Mouse (Mus musculus): ENCODE data around the gene Usp2.

The Usp2 gene

GRCm38 (mm10) chr9:44081581-44081980, 14.8 kb downstream of the Usp2 start:
- H3K4me1 ChIP-seq (replicated peaks; ENCODE audit: low read depth, low read length): peaks cover 46% of the 10 kb centered on the region
- TF ChIP-seq NANOG (IDR thresholded peaks at IDR 0.05; ENCODE audit: borderline replicate concordance, low read length): no peak
- no peak for TF ChIP-seq CTCF (conservative IDR thresholded peaks at IDR 0.05; ENCODE audit: low read length)
- no peak for TF ChIP-seq POU5F1 (IDR thresholded peaks at IDR 0.05; ENCODE audit: borderline replicate concordance, low read length)
- no peak overlapping the region for H3K4me3 ChIP-seq (replicated peaks; ENCODE audit: low read length)
- H3K27me3 ChIP-seq (ENCODE audit: insufficient read depth, low read length): peaks cover 86% of the 10 kb centered on the region
- no peaks in the 10 kb centered on the region for H3K36me3 ChIP-seq (ENCODE audit: insufficient read depth, low read length)
- no peaks in the 10 kb centered on the region for H3K9me3 ChIP-seq (ENCODE audit: low read length)

GRCm38 (mm10) chr9:44082266-44082665, 15.4 kb downstream of the Usp2 start:
- Histone ChIP-seq H3K9me3 (ENCODE audit: low read length) (no peaks in the 10 kb centered on the region), H3K4me3 (replicated peaks; ENCODE audit: low read length) (no peak overlapping the region), H3K36me3 (ENCODE audit: insufficient read depth, low read length) (no peaks in the 10 kb centered on the region), H3K4me1 (replicated peaks; ENCODE audit: low read depth, low read length) (peaks cover 48% of the 10 kb centered on the region), H3K27me3 (ENCODE audit: insufficient read depth, low read length) (peaks cover 92% of the 10 kb centered on the region)
- TF ChIP-seq CTCF (conservative IDR thresholded peaks at IDR 0.05; ENCODE audit: low read length): no peak
- no peak for TF ChIP-seq NANOG (IDR thresholded peaks at IDR 0.05; ENCODE audit: borderline replicate concordance, low read length)
- no peak for TF ChIP-seq POU5F1 (IDR thresholded peaks at IDR 0.05; ENCODE audit: borderline replicate concordance, low read length)

DNA sequence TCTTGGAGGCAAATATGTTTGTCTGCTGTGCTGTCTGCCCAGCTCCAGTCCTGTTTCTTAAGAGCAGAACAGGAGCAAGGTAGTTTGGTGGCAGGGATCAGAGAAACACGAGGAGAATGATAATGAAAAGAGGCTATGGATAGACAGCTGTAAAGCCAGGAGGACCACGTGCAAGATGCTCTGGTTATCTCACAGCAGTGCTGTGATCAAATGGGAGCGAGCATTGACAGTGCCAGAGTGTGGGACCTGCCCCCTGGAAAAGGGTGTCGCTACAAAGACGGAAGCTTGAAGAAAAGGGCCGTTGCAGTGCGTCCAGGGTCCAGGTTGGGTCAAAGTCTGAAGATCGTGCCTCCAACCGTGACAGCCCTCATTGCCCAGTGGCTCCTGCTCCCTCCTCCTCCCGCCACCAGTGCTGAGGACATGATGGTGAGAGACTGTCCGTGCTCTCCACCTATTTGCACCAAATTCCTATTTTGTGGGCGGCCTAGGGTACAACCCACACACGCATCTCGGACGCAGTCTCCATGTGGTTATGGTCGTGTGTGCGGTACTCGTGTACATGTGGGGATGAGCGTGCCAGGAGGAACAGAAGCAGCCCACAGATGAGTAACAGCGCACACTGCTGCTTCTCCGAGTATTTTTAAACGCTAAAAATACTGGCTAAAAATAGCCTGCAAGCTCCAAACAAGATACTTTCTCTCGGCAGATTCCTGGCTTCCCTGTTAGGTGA, 16.7 kb downstream of the Usp2 start:
- Histone ChIP-seq H3K36me3 (ENCODE audit: insufficient read depth, low read length) (no peaks in the 10 kb centered on the region), H3K27me3 (ENCODE audit: insufficient read depth, low read length) (peaks cover 90% of the 10 kb centered on the region)
- no peak for TF ChIP-seq CTCF (conservative IDR thresholded peaks at IDR 0.05; ENCODE audit: low read length)
- no peak for TF ChIP-seq POU5F1 (IDR thresholded peaks at IDR 0.05; ENCODE audit: borderline replicate concordance, low read length)
- no peak for TF ChIP-seq NANOG (IDR thresholded peaks at IDR 0.05; ENCODE audit: borderline replicate concordance, low read length)

DNA sequence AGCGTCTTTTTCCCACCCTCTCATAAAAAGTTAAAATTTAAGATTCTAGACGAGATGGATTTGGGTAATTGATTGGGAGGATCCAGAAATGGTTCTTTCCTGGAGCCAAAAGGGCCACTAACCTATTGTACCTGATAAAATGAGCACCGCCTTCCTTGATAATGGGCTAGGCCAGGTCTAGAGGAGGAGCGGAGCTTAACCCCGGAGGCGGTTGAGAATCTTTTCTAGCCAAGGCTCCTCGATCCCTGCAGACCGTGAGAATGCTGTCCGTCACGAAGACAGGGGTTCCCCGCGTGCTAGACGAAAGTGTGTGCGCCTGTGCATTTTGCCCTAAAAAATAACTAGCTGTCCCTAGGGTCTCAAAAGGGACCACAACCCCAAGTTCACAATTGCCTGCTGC, 17.4 kb downstream of the Usp2 start:
- TF ChIP-seq NANOG (IDR thresholded peaks at IDR 0.05; ENCODE audit: borderline replicate concordance, low read length) (no peak), CTCF (conservative IDR thresholded peaks at IDR 0.05; ENCODE audit: low read length) (no peak), POU5F1 (IDR thresholded peaks at IDR 0.05; ENCODE audit: borderline replicate concordance, low read length) (no peak)
- Histone ChIP-seq H3K9me3 (ENCODE audit: low read length) (no peaks in the 10 kb centered on the region), H3K36me3 (ENCODE audit: insufficient read depth, low read length) (no peaks in the 10 kb centered on the region), H3K4me3 (replicated peaks; ENCODE audit: low read length) (peak overlapping the region; percentile 85), H3K27me3 (ENCODE audit: insufficient read depth, low read length) (peaks cover 93% of the 10 kb centered on the region), H3K4me1 (replicated peaks; ENCODE audit: low read depth, low read length) (peaks cover 60% of the 10 kb centered on the region)

More for the DNA sequence above, 16.7 kb downstream of the Usp2 start:
- Histone ChIP-seq H3K4me1 (replicated peaks; ENCODE audit: low read depth, low read length) (peaks cover 59% of the 10 kb centered on the region), H3K4me3 (replicated peaks; ENCODE audit: low read length) (peak overlapping the region; percentile 85), H3K9me3 (ENCODE audit: low read length) (no peaks in the 10 kb centered on the region)

GRCm38 (mm10) chr9:44084659-44085229, 17.9 kb downstream of the Usp2 start:
- Histone ChIP-seq H3K4me1 (replicated peaks; ENCODE audit: low read depth, low read length) (peaks cover 60% of the 10 kb centered on the region), H3K36me3 (ENCODE audit: insufficient read depth, low read length) (no peaks in the 10 kb centered on the region), H3K9me3 (ENCODE audit: low read length) (no peaks in the 10 kb centered on the region), H3K27me3 (ENCODE audit: insufficient read depth, low read length) (peaks cover 90% of the 10 kb centered on the region), H3K4me3 (replicated peaks; ENCODE audit: low read length) (peak overlapping the region; percentile 85)
- TF ChIP-seq POU5F1 (IDR thresholded peaks at IDR 0.05; ENCODE audit: borderline replicate concordance, low read length) (no peak), CTCF (conservative IDR thresholded peaks at IDR 0.05; ENCODE audit: low read length) (no peak), NANOG (IDR thresholded peaks at IDR 0.05; ENCODE audit: borderline replicate concordance, low read length) (no peak)

DNA sequence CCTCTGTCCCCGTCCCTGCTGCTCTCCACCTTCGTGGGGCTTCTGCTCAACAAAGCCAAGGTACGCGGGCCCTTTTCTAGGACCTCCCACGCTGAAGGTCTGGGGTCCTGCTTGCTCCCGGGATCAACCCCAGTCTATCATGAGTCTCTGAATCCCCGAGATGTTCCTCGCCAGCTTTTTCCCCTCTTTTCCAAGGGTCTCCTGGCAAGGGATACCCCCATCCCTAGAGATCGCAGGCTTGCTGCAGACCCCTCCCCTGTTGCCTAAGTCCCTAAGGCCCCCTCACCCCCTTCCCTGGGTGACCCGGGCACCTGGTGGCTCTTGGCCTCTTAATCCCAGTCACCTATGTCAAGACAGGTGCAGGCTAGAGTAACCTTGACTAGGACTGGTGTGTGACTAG, 18.5 kb downstream of the Usp2 start:
- Histone ChIP-seq H3K27me3 (ENCODE audit: insufficient read depth, low read length) (peaks cover 85% of the 10 kb centered on the region), H3K4me3 (replicated peaks; ENCODE audit: low read length) (peak overlapping the region; percentile 85), H3K4me1 (replicated peaks; ENCODE audit: low read depth, low read length) (peaks cover 65% of the 10 kb centered on the region), H3K9me3 (ENCODE audit: low read length) (no peaks in the 10 kb centered on the region), H3K36me3 (ENCODE audit: insufficient read depth, low read length) (no peaks in the 10 kb centered on the region)
- TF ChIP-seq POU5F1 (IDR thresholded peaks at IDR 0.05; ENCODE audit: borderline replicate concordance, low read length) (no peak), CTCF (conservative IDR thresholded peaks at IDR 0.05; ENCODE audit: low read length) (no peak), NANOG (IDR thresholded peaks at IDR 0.05; ENCODE audit: borderline replicate concordance, low read length) (no peak)

GRCm38 (mm10) chr9:44085741-44086665, 19.2 kb downstream of the Usp2 start:
- Histone ChIP-seq H3K9me3 (ENCODE audit: low read length) (no peaks in the 10 kb centered on the region), H3K27me3 (ENCODE audit: insufficient read depth, low read length) (peaks cover 79% of the 10 kb centered on the region), H3K4me3 (replicated peaks; ENCODE audit: low read length) (no peak overlapping the region), H3K4me1 (replicated peaks; ENCODE audit: low read depth, low read length) (peaks cover 71% of the 10 kb centered on the region), H3K36me3 (ENCODE audit: insufficient read depth, low read length) (peaks cover 3% of the 10 kb centered on the region; the same call in 1 of the 2 replicates)
- TF ChIP-seq POU5F1 (IDR thresholded peaks at IDR 0.05; ENCODE audit: borderline replicate concordance, low read length) (no peak), NANOG (IDR thresholded peaks at IDR 0.05; ENCODE audit: borderline replicate concordance, low read length) (no peak), CTCF (conservative IDR thresholded peaks at IDR 0.05; ENCODE audit: low read length) (no peak)

GRCm38 (mm10) chr9:44086960-44087359, 20.1 kb downstream of the Usp2 start:
- Histone ChIP-seq H3K27me3 (ENCODE audit: insufficient read depth, low read length) (peaks cover 70% of the 10 kb centered on the region), H3K36me3 (ENCODE audit: insufficient read depth, low read length) (peaks cover 13% of the 10 kb centered on the region), H3K4me3 (replicated peaks; ENCODE audit: low read length) (no peak overlapping the region), H3K4me1 (replicated peaks; ENCODE audit: low read depth, low read length) (peaks cover 74% of the 10 kb centered on the region), H3K9me3 (ENCODE audit: low read length) (no peaks in the 10 kb centered on the region)
- TF ChIP-seq CTCF (conservative IDR thresholded peaks at IDR 0.05; ENCODE audit: low read length) (no peak), POU5F1 (IDR thresholded peaks at IDR 0.05; ENCODE audit: borderline replicate concordance, low read length) (no peak), NANOG (IDR thresholded peaks at IDR 0.05; ENCODE audit: borderline replicate concordance, low read length) (no peak)
